Mouse (Mus musculus) forebrain, embryonic 16.5 days (tissue): ENCODE measurements around the gene Emp1. TPM values are rescaled to one million over a fixed set of nuclear protein-coding genes. Genes with fewer than 3 reads are reported as not detected.

Experiments used
- ATAC-seq: fragments of 200-750 bp; cut with Nextera tagmentation; 2 replicates; pipeline ENCODE4 v1.8.0; 2017; ENCODE audit warnings: mild to moderate bottlenecking, moderate library complexity
- H3K27ac ChIP-seq: fragments of 300-500 bp; sonication (generic); 2 replicates; pipeline ENCODE4 v1.5.1; 2014; ENCODE audit warnings: low read length, control low read depth
- H3K27me3 ChIP-seq: fragments of 300-500 bp; sonication (generic); replicated peaks from 2 replicates; pipeline ENCODE4 v1.6.1; 2014; ENCODE audit warnings: low read length; ENCODE audit not compliant: control insufficient read depth, insufficient read depth
- H3K36me3 ChIP-seq: fragments of 300-500 bp; sonication (generic); 2 replicates; pipeline ENCODE4 v1.6.1; 2014; ENCODE audit not compliant: control insufficient read depth, insufficient read depth
- H3K4me1 ChIP-seq: fragments of 300-500 bp; sonication (generic); replicated peaks from 2 replicates; pipeline ENCODE4 v1.6.1; 2014; ENCODE audit warnings: low read length; ENCODE audit not compliant: control insufficient read depth, insufficient read depth
- H3K4me2 ChIP-seq: fragments of 300-500 bp; sonication (generic); 2 replicates; pipeline ENCODE4 v1.6.1; 2014; ENCODE audit warnings: mild to moderate bottlenecking, low read length, control low read depth
- H3K4me3 ChIP-seq: fragments of 300-500 bp; sonication (generic); replicated peaks from 2 replicates; pipeline ENCODE4 v1.5.1; 2014; ENCODE audit warnings: mild to moderate bottlenecking, low read length, control low read depth
- H3K9ac ChIP-seq: fragments of 300-500 bp; sonication (generic); replicated peaks from 2 replicates; pipeline ENCODE4 v1.6.1; 2014; ENCODE audit warnings: low read depth, low read length, control low read depth
- H3K9me3 ChIP-seq: fragments of 300-500 bp; sonication (generic); 2 replicates; pipeline ENCODE4 v1.6.1; 2016; ENCODE audit warnings: low read length; ENCODE audit not compliant: control insufficient read depth
- WGBS: fragments of 180-500 bp; shearing (Covaris S2); extraction: QIAGEN DNeasy Blood & Tissue Kit; methylation state at CpG from one replicate; pipeline ENCODE4 v1.1.7; 2014; 5-methylcytosine and 5-hydroxymethylcytosine counted together
- polyA plus RNA-seq: library from polyadenylated mRNA; unstranded; fragments of >200 nt; fragmentation: Nextera tagmentation; extraction: Ambion mirVana; gene quantifications from 2 replicates; pipeline ENCODE4 v1.2.1, GENCODE M21; 2015

Gene Emp1
- polyA plus RNA-seq, 1 experiment from 2014 or later: 4.7 TPM

DNA sequence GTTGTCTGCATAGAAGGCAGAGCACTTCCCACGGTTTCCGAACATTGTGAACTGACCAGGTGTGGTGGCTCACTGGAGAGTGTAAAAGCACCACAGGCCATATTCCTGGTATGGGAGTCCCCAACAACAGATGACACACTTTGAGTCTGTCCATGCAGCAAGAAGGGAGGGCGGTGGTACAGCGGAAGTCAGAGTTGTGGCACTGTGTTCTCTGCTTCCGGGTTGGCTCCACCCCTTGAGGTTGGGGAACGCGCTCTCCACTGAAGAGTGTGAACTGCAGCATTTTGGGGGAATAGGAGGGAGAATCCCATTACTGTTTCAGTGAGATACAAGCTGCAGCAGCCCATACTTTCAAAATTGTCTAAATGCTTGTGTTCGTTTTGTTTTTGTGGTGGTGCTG, 11.0 kb downstream of the Emp1 start:
- WGBS: 89% methylated on average over 8 of the region's 8 CpGs
- no peak overlapping the region for H3K27ac ChIP-seq
- no peak overlapping the region for H3K4me3 ChIP-seq
- no peak overlapping the region for H3K9ac ChIP-seq
- H3K36me3 ChIP-seq: no peaks in the 10 kb centered on the region
- H3K4me2 ChIP-seq: no peak overlapping the region
- no peak for ATAC-seq
- no peaks in the 10 kb centered on the region for H3K9me3 ChIP-seq
- H3K4me1 ChIP-seq: peaks cover 14% of the 10 kb centered on the region
- H3K27me3 ChIP-seq: no peaks in the 10 kb centered on the region

DNA sequence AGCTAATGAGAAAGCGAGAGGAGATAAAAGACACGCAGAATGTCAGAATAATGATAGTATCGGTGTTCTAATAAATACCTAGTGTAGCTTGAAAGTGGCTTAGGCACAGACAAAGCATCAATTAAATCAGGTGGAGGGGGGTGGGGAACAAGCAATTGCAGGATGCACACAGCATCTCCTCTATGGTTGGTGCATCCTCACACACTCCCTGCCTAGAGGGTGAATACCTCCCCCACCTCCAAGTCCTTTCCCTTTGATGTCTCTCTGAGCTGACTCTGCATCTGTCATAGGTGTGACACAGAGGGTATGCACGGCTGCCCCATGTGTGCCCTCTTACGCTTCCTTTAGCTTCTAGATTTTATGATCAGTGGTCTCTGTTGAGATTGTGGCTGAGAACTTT, 13.5 kb downstream of the Emp1 start:
- H3K27ac ChIP-seq: no peak overlapping the region
- H3K4me3 ChIP-seq: no peak overlapping the region
- H3K9ac ChIP-seq: no peak overlapping the region
- no peak overlapping the region for H3K4me2 ChIP-seq
- H3K27me3 ChIP-seq: no peaks in the 10 kb centered on the region
- H3K36me3 ChIP-seq: no peaks in the 10 kb centered on the region
- peak; percentile 60 for ATAC-seq
- peaks cover 13% of the 10 kb centered on the region for H3K4me1 ChIP-seq
- no peaks in the 10 kb centered on the region for H3K9me3 ChIP-seq
- 52% methylated on average over 5 of the region's 5 CpGs for WGBS

DNA sequence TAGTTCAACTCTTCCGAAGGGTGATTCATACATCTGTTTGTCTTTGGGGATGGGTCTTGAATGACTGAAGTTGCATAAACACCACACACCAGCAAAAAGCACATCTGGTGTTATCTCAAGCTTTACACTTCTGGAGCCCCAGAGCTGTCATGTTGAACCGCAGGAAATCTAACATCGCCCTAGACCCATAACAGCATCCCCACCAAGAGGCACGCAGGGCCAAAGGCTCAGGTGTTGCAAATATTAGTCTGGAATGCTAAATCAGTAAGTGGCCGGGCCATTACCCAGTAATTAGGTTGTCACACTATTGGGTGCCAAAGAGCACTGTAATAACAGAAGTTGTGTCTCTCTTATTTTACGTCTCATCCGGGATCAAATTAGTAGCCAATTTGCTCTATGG, 13.9 kb downstream of the Emp1 start:
- ATAC-seq: no peak

DNA sequence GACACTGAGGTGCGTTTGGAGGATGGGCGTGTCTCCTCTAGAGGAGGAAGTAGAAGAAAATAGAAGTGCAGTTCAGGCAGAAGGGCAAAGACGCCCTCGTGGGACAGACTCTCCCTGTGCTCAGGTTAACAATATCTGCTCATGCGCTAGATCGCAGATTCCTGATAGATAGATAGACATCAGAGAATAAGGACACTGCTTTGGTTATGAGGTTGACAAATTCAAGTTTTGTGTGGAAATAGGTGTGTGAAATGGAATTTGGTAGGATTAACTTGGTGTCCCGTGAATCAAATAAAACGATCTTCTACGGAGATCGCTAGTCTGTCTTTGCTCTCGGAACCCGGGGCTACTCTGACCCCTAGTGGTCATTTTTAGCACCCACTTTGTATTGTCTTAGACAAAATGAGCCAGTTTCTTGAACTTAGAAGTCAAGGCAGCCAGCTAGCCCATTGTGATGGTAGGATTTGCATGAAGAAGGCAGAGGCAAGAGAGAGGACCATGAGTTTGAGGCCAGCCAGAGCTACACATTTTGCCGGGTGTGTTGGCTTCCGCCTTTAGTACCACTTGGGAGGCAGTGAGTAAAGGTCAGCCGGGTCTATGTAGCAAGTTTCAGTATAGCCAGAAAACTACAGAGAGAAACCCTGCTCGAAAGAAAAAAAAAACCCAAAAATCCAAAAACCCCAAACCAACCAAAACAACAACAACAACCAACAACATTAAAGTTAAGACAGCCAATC, 15.4 kb downstream of the Emp1 start:
- Histone ChIP-seq H3K4me3 (peak overlapping the region; percentile 29), H3K27me3 (no peaks in the 10 kb centered on the region), H3K4me1 (peaks cover 13% of the 10 kb centered on the region), H3K36me3 (no peaks in the 10 kb centered on the region), H3K9ac (peak overlapping the region; percentile 26), H3K4me2 (peak overlapping the region; percentile 55), H3K9me3 (no peaks in the 10 kb centered on the region), H3K27ac (no peak overlapping the region)
- 21% methylated on average over 16 of the region's 16 CpGs for WGBS
- peak; percentile 65 for ATAC-seq

More for the DNA sequence above, 13.9 kb downstream of the Emp1 start:
- Histone ChIP-seq H3K4me2 (no peak overlapping the region), H3K9ac (no peak overlapping the region), H3K9me3 (no peaks in the 10 kb centered on the region), H3K4me1 (peaks cover 13% of the 10 kb centered on the region), H3K36me3 (no peaks in the 10 kb centered on the region), H3K27me3 (no peaks in the 10 kb centered on the region), H3K27ac (no peak overlapping the region), H3K4me3 (no peak overlapping the region)
- 55% methylated on average over 7 of the region's 7 CpGs for WGBS

DNA sequence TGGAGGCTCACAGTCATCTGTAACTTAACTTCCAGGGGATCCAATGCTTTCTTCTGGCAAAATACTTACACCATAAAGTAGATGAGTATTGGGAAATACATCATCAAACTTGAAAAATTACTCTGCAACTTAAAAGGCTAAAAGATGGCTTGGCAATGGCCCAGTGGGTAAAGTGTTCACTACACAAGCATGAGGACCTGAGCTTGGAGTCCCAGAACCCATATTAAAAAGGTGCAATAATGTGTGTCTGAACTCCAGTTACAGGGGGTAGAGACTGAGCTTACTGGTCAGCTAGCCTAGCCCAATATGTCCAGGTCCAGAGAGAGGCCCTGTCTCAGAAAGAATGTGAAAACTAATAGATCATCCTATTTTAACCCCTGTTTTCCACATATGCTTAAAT, 21.6 kb downstream of the Emp1 start:
- H3K4me2 ChIP-seq: no peak overlapping the region
- H3K36me3 ChIP-seq: no peaks in the 10 kb centered on the region
- ATAC-seq: no peak
- no peak overlapping the region for H3K4me3 ChIP-seq
- no peaks in the 10 kb centered on the region for H3K27me3 ChIP-seq
- no peaks in the 10 kb centered on the region for H3K4me1 ChIP-seq
- no peak overlapping the region for H3K9ac ChIP-seq
- no peak overlapping the region for H3K27ac ChIP-seq
- no peaks in the 10 kb centered on the region for H3K9me3 ChIP-seq

DNA sequence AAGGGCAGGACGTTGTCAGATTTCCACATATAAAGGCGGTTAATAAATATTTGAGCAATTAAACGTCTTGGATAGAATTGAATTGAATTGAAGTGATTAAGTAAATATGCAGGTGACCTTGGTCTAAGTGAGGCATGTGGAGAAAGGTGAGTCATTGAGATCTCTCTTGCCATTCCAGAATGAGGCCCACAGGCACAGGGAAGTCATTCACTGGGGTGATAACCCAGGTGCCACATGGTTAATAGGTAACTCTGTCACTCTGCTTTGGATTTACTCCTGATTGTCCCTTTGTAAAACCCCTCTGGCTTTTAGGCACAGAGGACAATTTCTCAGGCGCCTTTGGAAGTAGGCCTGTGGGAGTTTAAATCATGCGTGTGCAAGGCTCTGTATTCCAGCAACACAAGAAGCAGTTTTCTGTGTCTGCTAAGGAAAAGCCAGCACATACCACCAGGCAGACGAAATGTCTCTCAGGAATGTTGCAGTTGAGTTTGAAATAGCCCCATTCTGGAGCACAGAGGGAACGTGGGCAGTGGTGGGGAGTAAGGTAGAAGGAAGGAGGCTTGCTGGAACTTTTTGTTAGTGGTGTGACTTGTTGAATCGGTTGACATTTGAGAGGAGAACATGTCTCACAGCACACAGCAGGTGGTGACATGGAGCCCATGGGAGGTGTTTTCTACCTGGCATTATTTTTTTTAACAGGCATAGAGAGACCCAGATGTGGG, 23.6 kb downstream of the Emp1 start:
- Histone ChIP-seq H3K4me1 (no peaks in the 10 kb centered on the region), H3K27ac (no peak overlapping the region)
- 82% methylated on average over 8 of the region's 8 CpGs for WGBS

DNA sequence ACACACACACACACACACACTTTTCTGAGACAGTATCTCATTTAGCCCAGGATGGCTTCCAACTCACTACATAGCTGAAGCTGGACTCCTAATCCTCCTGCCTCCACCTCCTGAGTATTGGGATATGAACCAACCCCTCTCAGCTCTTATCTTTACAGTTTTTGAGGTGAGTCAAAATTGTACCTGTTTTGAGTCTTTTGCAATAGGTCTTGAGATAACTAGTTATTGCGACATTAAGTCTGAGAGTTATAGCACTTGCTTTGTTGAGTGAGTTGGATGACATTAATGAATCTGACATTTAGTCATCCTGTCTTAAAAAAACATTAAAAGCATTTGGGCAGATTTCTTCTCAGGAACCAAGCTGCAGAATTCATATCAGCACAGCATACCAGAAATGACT, 25.3 kb downstream of the Emp1 start:
- Histone ChIP-seq H3K4me2 (no peak overlapping the region), H3K9ac (no peak overlapping the region), H3K9me3 (no peaks in the 10 kb centered on the region), H3K36me3 (no peaks in the 10 kb centered on the region), H3K27me3 (no peaks in the 10 kb centered on the region), H3K4me3 (no peak overlapping the region), H3K4me1 (no peaks in the 10 kb centered on the region), H3K27ac (no peak overlapping the region)
- no peak for ATAC-seq
- 92% methylated on average over 1 of the region's 1 CpGs for WGBS

More for the DNA sequence above, 23.6 kb downstream of the Emp1 start:
- Histone ChIP-seq H3K9me3 (no peaks in the 10 kb centered on the region), H3K27me3 (no peaks in the 10 kb centered on the region), H3K9ac (no peak overlapping the region), H3K36me3 (no peaks in the 10 kb centered on the region), H3K4me2 (no peak overlapping the region), H3K4me3 (no peak overlapping the region)
- no peak for ATAC-seq

DNA sequence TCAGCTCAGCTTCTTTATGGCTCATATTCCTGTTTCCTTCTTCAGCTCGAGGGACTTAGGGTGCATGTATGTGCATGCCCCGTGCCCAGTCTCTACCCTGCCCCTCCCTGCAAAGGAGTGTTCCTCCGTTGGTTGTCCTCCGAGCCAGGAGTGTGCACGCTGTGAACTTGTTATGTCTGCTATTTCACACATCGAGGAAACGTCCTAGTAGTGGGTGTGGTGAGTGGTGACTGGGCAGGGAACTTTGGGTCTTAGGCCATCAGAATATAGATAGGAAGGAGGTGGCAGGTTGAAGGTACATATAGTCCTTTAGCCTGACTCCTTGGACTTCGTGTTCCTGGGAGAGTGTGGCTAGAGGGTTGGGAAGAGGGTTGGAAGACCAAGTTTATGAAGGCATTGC, 26.4 kb downstream of the Emp1 start:
- H3K27ac ChIP-seq: no peak overlapping the region
- 83% methylated on average over 8 of the region's 8 CpGs for WGBS
- H3K4me1 ChIP-seq: no peaks in the 10 kb centered on the region
- H3K36me3 ChIP-seq: no peaks in the 10 kb centered on the region
- no peak for ATAC-seq
- no peak overlapping the region for H3K4me2 ChIP-seq
- no peak overlapping the region for H3K9ac ChIP-seq
- H3K4me3 ChIP-seq: no peak overlapping the region
- no peaks in the 10 kb centered on the region for H3K9me3 ChIP-seq
- no peaks in the 10 kb centered on the region for H3K27me3 ChIP-seq

DNA sequence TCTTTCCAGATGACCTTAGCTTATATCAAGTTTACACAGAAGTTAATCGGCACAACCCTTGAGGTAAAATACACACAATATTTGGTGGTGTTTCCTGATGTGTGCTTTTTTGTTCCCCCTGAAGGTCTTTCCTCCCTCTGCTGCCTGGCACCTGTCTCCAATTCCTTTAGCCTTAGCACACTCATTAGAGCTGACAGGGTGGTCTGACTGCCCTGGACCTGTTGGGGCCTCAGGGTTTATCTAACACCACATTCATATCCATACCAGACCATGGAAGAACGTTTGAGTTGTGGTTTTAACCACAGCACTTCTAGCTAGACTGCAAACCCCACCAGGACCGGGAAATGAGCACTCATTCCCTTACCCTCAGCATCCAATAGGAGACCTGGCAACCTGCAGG, 28.1 kb downstream of the Emp1 start:
- no peak overlapping the region for H3K9ac ChIP-seq

More for the DNA sequence above, 28.1 kb downstream of the Emp1 start:
- H3K4me2 ChIP-seq: no peak overlapping the region
- H3K4me1 ChIP-seq: no peaks in the 10 kb centered on the region
- H3K36me3 ChIP-seq: no peaks in the 10 kb centered on the region
- 70% methylated on average over 3 of the region's 3 CpGs for WGBS
- no peak overlapping the region for H3K27ac ChIP-seq
- H3K9me3 ChIP-seq: no peaks in the 10 kb centered on the region
- H3K27me3 ChIP-seq: no peaks in the 10 kb centered on the region
- H3K4me3 ChIP-seq: no peak overlapping the region
- no peak for ATAC-seq
